Mouse (Mus musculus) cortical plate, adult 2 months (tissue): Measurements from ENCODE around the gene Atp6v0d1.

Experiments
- CTCF ChIP-seq: fragments of 200-500 bp; IDR thresholded peaks from 2 replicates; pipeline ENCODE4 v1.5.1; 2011; ENCODE audit warnings: mild to moderate bottlenecking, control low read depth, low read length; ENCODE audit not compliant: insufficient read depth; ENCODE audit errors: extremely low read depth
- POLR2A ChIP-seq: fragments of 200-500 bp; IDR thresholded peaks from 2 replicates; pipeline ENCODE4 v1.6.1; 2011; ENCODE audit warnings: mild to moderate bottlenecking, low read length, control low read depth; ENCODE audit not compliant: insufficient read depth; ENCODE audit errors: extremely low read depth

- TF ChIP-seq POLR2A (no peak), CTCF (no peak)
Observed at GRCm38 (mm10) chr8:105565401-105565881, 406 bp downstream of the Atp6v0d1 start.
